Mouse (Mus musculus): Measurements from ENCODE around the gene 4930558K02Rik. TPM values are rescaled to one million over a fixed set of nuclear protein-coding genes. Genes with fewer than 3 reads are reported as not detected.

4930558K02Rik gene
- total RNA-seq, 2 experiments from 2014 or later: not detected

DNA sequence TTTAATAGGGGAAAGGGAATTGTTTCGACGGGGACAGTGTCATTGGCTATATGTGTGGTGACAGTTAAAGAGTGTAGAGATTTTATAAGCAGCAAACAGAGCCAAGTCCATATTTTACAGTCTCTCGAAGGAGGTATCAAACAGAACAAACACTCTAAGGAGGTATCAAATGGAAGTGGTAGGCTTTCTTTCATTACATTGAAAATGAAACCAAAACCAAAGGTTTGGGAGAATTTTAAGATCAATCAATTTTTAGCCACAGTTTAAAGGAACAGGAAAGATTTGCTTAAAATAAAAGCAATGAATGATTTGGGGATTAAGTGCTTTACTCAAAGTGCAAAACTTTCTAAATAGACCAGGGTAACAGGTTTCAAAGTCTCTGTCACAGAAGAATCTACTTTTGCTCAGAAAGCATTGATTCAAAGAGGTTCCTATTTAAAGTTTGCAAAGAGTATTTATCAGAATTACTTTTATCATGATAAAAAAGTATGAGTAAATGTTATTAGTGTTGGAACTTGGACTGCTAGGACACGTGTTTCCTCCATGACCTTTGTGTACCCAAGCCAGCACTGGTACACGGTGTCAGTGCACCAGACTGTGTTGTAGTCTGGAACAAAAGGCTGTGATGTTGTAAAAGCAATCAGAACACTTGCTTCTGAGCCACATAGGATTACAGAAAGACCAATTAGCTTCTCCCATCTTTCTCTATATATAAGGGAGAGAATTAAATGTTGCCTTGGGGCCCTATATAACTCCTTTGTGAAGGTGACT, 28.2 kb downstream of the 4930558K02Rik start:
- no peak for DNase-seq

DNA sequence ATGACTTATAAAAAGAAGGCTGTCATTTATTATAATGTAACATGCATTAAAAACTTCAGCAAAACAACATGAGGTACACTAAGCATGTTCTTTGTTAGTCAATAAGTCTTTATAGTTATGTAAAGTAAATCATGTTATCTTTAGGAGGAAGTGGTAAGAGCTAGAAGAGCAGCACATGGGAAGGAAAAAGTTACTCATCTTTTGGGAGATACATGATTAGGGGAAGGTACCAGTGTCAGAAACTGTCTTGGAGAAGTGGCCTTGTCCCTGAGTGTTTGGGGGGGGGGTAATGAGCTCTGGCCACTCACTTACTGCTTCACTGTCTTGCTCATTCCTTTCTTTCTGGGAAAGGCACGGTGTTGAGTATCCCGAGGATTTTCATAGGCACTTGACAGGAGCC, 37.4 kb downstream of the 4930558K02Rik start:
- DNase-seq: no peak

DNA sequence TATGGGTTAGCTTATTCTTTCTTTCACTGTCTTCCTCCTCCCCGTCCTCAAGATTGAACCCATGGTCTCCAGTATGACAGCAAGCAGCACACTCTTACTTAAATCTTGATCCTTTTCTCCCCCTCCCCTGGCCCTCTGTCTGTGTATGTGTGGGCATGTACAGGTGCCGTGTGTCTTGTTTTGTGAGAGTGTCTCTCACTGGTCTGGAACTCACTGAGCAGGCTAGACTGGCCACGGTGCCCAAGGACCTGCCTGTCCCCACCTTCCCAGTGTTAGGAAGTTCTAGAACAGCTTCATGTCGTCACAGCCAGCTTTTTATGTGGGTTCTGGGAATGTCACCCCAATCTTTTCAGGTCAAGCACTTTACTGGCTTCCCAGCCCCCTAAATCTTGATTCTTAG, 47.1 kb downstream of the 4930558K02Rik start:
- DNase-seq: no peak

DNA sequence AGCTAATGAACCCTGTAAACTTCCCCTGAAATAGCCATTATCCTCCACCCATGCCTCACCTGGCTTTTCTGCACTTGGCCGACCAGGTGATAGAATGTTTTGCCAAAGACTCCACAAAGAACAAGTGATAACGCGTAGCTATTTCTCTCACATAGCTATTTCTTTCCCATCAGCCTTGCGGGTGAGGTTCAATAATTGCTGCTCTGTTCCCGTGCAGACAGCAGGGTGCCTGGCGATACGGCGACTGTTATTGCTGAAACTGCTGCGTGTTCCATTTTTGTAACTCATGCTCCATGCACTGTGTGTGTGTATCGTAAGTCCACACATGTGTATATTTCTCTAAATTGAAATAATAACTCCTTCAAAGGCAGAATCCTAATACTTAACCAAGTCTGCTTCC, 47.6 kb downstream of the 4930558K02Rik start:
- DNase-seq: no peak

DNA sequence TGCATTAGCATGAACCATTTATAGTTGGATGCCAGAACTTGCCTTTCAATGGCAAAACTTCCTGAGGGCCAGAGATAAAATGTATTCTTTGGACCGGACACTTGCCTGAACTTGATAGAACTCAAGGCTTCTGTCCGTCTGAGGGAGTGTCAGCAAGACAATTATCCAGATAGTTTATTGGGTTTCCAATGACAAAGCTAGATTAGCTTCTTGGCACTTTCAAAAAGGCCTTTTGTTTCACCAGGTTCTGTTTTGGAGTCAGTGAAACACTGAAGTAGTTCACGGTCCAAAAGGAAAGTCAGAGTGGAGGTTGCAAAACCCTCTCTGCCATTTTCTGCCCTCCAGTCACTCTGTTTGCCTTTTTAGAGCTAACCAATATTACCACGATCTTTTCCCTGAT, 48.1 kb downstream of the 4930558K02Rik start:
- DNase-seq: no peak

DNA sequence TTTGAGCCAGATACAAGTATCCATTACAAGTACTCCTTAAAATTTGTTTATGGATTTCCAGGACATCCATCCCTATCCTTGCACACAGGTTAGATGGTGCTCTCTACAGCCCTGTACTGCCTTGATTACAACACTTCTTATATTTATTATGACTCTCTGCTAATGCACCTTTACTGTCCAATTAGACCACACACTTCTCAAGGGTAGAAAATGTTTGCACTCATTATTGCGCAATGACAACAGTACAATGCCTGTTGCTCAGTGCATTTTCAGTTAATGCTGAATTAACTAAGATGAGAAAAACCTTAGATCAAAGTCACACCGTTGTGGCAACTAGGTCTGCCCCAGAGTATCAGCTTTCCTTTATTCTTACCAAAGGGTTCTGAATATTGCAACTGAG, 51.5 kb downstream of the 4930558K02Rik start:
- DNase-seq: no peak

DNA sequence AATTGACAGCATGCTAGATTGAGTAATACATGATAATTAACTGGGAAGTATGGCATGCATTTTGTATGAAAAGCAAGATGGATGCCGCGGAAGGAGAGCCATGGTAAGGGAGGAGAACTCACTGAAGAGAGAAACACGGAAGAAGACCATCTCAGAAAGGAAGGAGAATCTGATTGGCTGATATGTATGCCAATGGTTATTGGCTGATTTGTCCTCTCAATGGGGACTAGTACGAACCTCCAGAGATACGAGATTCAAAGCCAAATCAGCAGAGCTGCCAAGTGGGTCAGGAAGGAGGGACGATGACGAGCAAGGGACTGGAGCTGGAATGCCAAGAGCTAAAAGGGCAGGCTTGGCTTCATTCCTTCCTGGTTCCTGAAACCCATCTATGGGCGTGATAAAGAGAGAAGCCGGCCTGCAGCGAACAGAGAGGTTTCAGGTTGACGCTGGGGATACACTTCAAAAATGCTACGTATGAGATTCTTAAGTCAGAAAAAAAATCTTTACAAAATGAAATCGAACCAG, 54.1 kb downstream of the 4930558K02Rik start:
- peak in 1 of 2 experiments; percentile 47 for DNase-seq

DNA sequence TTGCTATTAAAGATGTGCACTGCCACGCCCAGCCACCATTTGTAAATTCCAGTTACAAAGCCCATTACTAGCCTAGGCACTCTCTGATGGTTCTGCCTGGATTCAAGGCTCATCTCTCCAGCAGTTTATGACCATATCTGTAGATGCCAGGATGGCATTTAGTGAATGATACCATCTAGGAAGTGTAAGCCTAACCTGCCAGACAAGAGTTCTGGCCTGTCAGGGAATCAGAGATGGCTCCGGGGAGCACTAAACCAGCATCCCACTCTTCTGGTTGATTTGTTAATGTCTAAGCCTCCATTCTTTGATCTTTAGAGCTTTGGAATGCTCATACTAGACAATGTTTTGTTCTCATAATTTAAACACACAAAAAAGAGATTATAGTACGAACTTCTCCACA, 55.1 kb downstream of the 4930558K02Rik start:
- no peak for DNase-seq

DNA sequence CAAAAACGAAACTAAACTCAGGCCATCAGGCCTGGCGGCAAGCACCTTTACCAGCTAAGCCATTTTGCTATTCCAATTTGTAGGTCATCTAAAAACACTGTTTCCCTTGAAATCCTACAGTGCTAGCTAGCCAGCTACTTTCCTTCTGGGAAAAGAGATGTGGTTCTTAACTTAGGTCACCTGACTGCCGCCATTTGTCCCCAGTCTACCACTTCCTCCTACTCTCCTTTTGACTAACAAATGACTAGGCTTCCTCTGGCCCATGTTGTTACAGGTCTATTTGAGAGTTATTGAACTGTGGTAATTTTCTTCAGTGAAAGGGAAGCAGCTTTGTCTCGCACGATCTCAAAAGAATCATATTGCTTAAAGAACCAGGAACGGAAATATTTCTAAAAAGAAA, 57.5 kb downstream of the 4930558K02Rik start:
- no peak for DNase-seq

DNA sequence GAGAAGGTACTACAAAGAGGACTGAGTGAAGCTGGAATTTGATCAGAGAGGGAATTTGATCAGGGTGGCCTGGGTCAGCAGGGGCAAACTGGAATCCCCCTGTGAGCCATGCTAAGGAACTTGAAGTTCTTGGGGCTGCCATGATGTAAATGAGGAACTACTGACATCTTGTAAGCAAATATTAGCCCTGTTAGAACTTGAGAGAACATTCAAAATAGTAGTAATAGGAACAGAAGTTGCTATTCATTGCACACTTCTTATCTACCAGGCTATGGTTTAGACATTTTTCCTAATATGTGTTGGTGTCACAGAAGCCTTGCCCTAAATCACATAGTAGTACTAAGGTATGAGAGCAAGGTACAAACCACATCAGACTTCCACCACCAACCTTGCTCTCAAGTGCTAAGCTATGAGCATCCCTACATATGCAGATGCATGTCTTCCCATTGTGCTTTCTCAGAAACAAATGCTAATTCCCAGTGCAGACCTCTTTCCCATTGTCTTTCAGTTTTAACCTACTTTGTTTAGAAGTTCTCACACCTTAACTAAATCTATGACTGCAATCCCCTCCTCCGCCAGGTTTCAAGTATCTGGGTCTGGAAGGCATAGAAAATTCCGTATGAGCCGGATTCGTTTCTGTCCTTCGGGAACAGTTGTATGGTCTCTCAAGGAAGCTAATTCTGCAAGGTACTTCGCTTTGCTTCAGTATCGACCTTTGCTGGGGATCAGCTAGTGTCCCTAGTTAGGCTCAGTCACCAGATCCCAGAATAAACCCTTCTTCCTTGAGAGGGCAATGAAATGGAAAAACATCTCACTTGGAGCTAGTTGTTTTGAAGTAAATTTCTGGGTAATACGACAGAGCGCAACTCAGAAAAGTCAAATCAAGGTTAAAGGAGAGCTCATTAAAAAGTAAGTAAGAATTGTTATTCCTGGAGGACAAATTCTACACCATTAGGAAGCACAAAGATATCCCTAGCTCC, 58.7 kb downstream of the 4930558K02Rik start:
- DNase-seq: no peak

DNA sequence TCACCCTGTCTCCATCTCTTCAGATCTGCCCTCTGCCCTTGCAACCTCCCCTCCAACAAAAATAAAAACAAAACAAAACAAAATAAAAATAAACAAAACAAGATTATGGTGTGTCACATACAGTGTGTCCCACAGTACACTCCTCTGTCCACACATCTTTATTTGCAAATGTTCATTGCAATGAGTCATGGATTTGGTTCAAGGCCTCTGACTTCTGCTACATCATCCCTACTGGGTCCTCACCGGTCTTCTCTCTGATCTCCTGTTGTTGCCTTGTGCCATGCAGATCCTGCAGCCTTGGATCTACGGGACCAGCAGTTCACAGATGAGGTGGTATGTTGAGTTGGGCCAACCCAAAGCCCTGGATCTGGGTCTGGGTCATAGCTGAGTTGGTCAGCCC, 59.8 kb downstream of the 4930558K02Rik start:
- DNase-seq: no peak

DNA sequence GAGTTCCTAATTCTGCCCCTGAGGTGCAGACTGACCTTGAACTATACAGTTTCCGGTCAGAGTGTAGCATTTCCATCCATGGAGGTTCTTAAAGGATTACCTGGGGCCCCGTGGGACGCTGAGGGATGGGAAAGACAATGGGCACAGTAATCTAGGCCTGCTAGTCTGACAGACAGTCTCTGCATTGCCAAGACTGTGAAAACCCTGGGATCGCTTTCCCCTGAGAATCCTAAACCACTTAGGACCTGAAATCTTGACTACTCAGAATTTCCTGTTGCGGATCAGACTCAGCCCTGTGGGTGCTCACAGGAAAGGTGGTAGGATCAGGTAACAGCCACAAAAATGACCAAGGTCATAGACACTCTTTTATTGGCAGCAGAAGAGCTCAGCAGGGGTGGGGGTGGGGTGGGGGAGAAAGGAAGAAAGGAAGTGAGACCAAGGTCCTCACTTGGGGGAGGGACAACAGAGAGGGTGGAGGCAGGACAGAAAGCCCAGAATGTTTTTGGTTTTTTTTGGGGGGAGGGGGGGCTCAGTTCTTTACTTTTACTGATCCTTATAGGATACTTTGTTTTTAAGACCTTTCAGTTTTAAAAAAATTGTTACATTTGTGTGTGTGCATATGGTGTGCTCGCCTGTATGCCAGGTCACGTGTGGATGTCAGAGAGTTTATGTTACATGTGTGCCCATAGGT, 60.6 kb downstream of the 4930558K02Rik start:
- DNase-seq: no peak

DNA sequence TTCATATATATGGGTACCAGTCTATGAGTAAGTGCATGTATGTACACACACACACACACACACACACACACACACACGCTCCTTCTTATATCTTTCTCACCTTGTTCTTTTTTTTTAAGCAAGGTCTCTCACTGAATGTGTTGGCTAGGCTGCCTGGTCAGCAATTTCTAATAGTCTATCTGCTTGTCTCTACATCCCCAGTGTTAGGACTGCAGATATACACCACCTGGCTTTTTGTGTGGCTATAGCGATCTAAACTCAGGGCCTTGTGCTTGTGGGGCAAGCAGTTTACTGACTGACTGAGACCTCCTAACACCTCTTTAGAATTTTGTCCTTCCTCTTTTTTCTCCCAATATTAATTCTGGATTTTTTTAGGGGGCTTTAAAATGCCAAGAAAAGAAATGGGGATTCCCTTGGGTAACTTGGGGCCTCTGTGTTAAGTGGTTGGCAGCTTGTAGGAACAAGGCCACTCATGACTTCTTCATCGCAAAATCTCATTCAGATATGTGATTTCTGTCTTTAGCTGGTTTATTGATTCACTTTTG, 61.4 kb downstream of the 4930558K02Rik start:
- no peak for DNase-seq

DNA sequence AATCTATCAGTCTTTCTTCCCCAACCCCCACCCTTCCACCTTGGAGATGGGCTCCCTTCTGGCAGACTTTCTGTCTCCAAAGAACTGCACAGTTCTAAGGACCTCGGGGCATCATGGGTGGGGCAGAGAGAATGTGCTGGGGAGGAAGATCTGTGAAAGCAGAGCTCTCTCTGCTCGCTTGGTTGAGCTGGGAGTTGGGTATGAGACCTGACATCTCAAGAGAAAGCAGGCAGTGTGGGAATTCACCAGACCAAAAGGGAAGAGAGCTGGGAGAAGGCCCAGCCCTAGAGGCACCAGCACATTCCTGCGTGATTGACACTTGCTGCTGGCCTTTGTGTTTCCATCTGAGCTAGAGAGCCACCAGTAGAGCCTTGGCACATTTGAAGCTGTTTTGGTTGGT, 63.4 kb downstream of the 4930558K02Rik start:
- no peak for DNase-seq

DNA sequence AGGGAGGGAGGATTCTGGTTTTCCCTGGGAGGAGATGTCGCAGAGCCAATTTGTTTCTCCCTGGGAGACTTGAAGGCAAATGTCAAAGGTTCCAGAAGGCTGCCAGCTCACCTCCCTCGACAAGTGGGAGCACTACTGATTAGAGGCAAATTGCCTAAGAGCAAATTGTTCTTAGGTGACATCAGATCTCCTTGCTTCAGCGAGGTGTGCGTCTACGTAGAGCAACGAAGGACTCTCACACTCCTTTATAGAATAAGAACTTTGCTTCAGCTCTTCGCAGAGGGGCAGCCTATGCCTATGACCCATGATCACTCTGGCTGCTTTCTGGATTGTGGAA, 65.8 kb downstream of the 4930558K02Rik start:
- DNase-seq: peak in 1 of 2 experiments; percentile 29

DNA sequence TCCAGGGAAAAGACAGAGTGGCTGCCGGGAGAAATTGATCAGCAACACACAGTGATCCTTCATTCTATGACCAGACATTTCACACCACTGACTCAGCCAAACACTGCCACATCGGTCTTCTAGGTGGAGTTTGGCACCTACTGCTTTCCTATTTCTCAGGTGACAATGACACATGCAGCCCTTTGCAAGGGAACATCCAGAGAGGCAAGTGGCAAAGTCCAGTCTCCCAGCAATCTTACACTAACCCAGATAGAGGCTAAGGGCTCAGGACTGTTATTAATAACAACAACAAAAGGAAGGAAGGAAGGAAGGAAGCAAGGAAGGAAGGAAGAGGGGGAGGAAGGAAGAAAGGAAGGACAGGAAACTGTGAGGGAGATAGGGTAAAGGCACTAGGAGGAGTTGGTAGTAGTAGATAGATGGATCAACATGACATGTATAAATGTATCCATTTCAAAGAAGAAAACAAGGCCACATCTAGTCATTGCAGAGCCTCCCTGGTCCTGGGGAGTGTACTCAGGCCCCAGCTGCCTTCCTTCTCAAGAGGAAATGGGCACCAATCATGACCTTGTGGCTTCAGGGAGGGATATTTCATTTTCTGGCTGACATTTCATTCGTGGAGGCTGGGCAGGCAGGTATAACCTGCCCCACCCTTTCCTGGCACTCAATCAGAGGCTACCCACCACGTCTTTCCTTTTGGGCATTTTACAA, 66.3 kb downstream of the 4930558K02Rik start:
- DNase-seq: peak; percentile 4 to 9

DNA sequence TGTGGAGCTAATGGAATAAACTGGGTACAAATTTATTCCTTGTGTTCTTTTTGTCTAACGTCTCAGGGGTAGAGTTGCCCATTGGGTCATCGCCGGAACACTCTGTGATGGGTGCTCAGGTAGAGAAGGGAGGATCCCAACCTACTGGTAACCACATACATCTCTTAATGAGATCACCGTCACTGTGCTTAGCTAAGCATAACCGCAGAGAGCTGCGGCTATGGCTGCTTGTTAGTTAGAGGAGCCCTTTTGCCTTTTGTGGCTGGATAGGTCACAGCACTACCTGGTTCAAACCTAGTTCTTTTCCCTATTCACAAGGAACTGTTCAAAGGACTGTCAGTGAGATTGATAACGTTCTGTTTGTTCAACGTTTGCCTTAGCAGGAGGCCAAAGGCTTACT, 70.4 kb downstream of the 4930558K02Rik start:
- no peak for DNase-seq

DNA sequence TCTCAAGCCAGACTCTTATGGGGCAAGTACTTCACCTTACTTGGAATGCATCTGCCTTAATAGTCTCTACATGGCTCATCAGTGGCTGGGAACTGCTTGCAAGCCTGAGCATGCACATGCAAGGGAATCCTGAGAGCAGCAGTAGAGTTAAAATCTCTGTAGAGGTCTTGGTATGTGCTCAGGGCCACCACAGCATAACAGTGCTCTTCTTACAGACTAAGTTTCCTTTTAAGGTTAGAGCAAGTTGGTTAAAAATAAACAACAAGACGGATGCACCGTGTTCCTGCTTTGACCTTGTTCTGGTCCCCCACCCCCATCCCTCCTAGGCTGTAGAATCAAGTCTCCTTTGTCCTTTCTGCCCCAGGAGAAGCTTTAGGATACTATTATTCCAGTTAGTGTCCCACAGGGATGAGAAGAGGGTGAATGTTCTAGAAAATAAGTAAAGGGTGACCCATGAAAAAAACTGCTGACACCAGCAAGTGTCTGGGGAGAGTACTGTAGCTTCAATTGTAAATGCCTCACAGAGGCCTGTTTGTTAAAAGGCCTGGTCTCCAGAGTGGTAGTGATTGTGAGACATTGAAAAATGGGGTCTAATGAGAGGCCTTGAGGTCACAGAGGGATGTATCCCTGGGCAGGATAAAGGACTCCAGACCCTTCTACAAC, 71.5 kb downstream of the 4930558K02Rik start:
- DNase-seq: peak in 1 of 2 experiments; percentile 39

DNA sequence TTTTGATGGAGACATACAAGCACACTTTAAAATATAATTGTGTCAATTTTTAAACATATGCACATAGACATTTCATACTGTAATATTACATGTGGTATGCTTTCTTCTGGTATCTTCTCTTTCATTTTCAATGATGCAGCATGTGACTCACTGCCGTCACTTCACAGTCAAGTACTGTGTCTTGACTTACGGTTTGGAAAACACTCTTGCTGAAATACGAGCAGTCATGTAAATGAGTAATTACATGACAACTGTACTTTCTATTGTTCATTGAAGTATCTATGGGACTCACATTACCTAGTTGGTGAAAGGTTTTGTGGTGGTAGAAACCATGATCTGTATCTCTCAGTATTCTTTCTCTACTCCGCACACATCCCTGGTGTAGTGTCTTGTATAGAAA, 72.3 kb downstream of the 4930558K02Rik start:
- DNase-seq: no peak

DNA sequence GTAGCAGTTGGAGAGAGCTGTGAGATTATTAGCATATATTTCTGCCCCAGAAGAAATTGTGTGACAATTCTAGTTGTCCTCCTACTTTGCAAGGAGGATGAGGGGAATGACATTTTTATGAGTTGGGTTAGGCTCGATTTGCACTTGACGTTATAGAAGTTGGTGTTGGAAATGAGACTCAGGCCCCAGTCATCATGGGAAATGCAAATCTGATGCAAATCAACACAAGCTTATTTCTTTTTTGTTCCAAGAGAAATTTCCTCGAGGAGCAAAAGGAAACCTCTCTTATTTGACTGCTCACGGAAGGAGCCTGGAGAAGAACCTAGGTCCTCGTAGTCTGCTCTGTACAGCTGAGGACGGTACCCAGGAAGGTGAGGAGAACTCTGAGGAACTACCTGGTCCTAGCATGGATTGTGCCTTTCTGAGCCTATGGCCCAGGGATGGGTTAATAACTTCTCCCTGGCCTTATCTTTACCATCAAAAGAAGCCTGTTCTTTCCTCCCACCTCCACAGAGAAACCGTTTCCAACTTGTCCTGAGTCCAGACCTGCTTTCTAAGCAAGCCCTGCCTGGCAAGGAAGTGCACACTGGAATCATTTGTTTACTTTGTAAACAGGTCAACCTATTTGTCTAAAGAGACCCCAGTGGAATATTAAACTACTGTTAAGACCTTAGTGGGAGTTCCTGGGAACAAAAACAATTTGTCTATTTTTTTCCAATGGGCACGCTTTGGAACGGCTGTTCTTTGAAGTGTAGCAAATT, 76.6 kb downstream of the 4930558K02Rik start:
- DNase-seq: no peak

Measured in adrenal gland, postnatal 36 days (tissue).